Mouse (Mus musculus) intestine, postnatal 0 days (tissue): Measurements from ENCODE around the gene Ctsw. TPM values are rescaled to one million over a fixed set of nuclear protein-coding genes. Genes with fewer than 3 reads are reported as not detected.

Source experiments
- ATAC-seq: fragments of 200-750 bp; cut with Nextera tagmentation; 2 replicates; pipeline ENCODE4 v1.8.0; 2017; ENCODE audit warnings: mild to moderate bottlenecking, moderate TSS enrichment, moderate library complexity
- H3K27ac ChIP-seq: fragments of 300-500 bp; sonication (generic); 2 replicates; pipeline ENCODE4 v1.5.1; 2014; ENCODE audit warnings: mild to moderate bottlenecking, low read depth, low read length, moderate library complexity
- H3K27me3 ChIP-seq: fragments of 300-500 bp; sonication (generic); replicated peaks from 2 replicates; pipeline ENCODE4 v1.6.1; 2014; ENCODE audit warnings: low read length, mixed read lengths; ENCODE audit not compliant: control insufficient read depth, insufficient read depth
- H3K36me3 ChIP-seq: fragments of 300-500 bp; sonication (generic); 2 replicates; pipeline ENCODE4 v1.6.1; 2014; ENCODE audit warnings: mild to moderate bottlenecking, moderate library complexity; ENCODE audit not compliant: control insufficient read depth, insufficient read depth
- H3K4me1 ChIP-seq: fragments of 300-500 bp; sonication (generic); replicated peaks from 2 replicates; pipeline ENCODE4 v1.6.1; 2014; ENCODE audit warnings: antibody characterized with exemption, low read length, mixed read lengths; ENCODE audit not compliant: control insufficient read depth, insufficient read depth
- H3K4me2 ChIP-seq: fragments of 300-500 bp; sonication (generic); replicated peaks from 2 replicates; pipeline ENCODE4 v1.6.1; 2014; ENCODE audit warnings: low read depth, mild to moderate bottlenecking, moderate library complexity
- H3K4me3 ChIP-seq: fragments of 300-500 bp; sonication (generic); 2 replicates; pipeline ENCODE4 v1.5.1; 2014; ENCODE audit warnings: low read depth, low read length
- H3K9ac ChIP-seq: fragments of 300-500 bp; sonication (generic); 2 replicates; pipeline ENCODE4 v1.6.1; 2014; ENCODE audit warnings: mild to moderate bottlenecking, low read depth, low read length
- H3K9me3 ChIP-seq: fragments of 300-500 bp; sonication (generic); 2 replicates; pipeline ENCODE4 v1.6.1; 2016; ENCODE audit warnings: mixed run types; ENCODE audit not compliant: control insufficient read depth
- CTCF ChIP-seq: sonication (generic); IDR thresholded peaks from 2 replicates; pipeline ENCODE4 v1.5.1; 2016; ENCODE audit warnings: low read depth, mild to moderate bottlenecking, control low read depth, antibody characterized with exemption, moderate library complexity
- WGBS: fragments of 180-500 bp; shearing (Covaris S2); extraction: QIAGEN DNeasy Blood & Tissue Kit; methylation state at CpG from one replicate; pipeline ENCODE4 v1.1.7; 2014; 5-methylcytosine and 5-hydroxymethylcytosine counted together
- polyA plus RNA-seq: library from polyadenylated mRNA; unstranded; fragments of >200 nt; fragmentation: Nextera tagmentation; extraction: Ambion mirVana; gene quantifications from 2 replicates; pipeline ENCODE4 v1.2.1, GENCODE M21; 2015

Gene Ctsw
- polyA plus RNA-seq, 1 experiment from 2014 or later = 0.85 TPM

DNA sequence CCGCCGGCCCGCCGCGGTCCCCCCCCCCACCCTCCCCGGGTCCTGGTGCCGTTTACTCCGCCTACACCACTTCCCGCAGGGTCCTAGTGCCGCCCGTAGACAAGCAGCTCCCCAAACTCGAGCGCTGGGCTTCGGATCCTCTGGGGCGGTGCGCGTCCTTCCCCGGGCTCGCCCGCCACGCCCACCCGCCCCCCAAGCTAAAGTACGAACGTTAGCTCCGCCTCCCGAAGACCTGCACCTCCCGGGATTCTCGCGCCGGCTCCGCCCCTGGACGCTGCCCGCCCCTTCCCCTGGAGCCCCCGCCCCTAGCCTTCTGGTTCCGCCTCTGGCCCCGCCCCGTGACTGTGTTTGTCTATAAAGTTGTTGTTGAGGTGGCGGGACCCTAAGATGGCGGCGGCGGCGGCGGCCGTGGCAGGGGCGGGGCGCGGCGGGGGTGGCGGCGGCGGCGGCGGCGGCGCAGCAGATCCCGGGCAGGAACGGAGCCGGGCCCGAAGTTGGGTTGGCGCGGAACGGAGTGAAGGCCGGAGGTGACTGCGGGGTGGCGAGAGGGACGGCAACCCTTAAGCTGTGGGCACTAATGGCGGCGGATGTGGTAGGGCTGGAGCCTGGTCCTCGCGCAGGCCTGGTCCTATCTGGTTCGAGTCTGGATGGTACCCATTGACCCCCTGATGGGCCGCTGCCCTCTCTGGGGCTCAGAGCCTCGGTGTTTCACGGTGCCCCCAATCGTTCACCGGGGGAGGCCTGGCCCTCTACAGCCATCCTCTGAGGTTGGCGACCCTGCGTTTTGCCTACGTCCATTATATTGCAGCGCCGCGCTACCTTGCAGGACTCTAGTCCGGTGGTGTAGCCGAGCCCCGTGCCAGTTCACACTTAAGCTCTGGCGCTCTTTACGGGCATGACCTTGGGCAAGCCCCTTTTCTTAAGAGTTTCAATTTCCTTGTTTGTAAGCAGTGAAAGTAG lies 43.2 kb downstream of the Ctsw start, which contains the start of the genes Drap1 and AI837181:
TSS of gene Drap1 (minus strand) at position 198 of the 960 bp plus-strand sequence.
TSS of gene AI837181 (plus strand) at position 363 of the 960 bp plus-strand sequence.
- Histone ChIP-seq H3K4me3 (peak within 1 kb of the TSS; percentile 84), H3K4me1 (peaks cover 6% of the 10 kb centered on the region; the same call in 1 of the 2 replicates), H3K27me3 (no peaks in the 10 kb centered on the region), H3K36me3 (peaks cover 35% of the 10 kb centered on the region), H3K9ac (peak within 1 kb of the TSS; percentile 91), H3K4me2 (peak within 1 kb of the TSS; percentile 81), H3K9me3 (no peaks in the 10 kb centered on the region), H3K27ac (peak within 1 kb of the TSS; percentile 77)
- WGBS = under 1% methylated on average over 71 of the region's 87 CpGs
- TF ChIP-seq CTCF = no peak
- ATAC-seq = peak; percentile 86

DNA sequence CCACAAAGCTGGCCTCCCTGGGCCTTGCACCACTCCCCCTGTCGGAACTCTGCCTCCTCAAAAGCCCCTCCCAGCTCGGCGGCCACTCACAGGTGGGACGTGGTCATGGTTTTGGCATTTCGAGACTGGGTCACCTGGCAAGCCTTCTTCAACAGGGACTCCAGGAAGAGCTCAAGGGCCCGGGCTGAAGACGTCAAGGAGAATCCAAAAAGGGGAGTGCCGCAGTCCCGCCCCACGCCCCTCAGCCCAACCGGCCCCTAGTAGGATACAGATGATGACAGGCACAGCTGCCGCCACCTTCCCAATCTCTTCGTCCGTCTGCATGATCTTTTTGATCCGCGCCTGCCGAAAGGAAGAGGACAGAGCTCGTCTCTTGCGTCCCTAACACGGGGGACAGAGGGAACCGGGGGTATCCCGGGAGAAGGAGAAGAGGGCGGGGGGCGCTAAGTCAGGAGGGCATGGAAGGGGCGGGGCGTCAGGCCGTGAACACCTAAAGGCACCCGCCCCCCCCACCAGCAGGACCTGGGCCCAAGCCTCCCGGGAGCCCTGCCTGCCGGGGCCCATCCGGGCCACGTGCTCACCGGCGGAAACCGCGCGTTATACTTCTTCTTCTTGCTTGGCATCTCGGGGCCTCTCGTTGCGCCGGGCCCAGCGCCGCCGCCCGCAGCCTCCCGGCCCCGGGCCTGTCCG lies 44.1 kb downstream of the Ctsw start:
- Histone ChIP-seq H3K27me3 (no peaks in the 10 kb centered on the region), H3K9me3 (no peaks in the 10 kb centered on the region), H3K4me1 (peaks cover 6% of the 10 kb centered on the region; the same call in 1 of the 2 replicates), H3K4me2 (peak overlapping the region; percentile 81), H3K27ac (peak overlapping the region; percentile 77), H3K9ac (peak overlapping the region; percentile 91), H3K4me3 (peak overlapping the region; percentile 84), H3K36me3 (peaks cover 43% of the 10 kb centered on the region)
- ATAC-seq = peak; percentile 55
- peak; percentile 34; the same call in 1 of the 2 replicates for TF ChIP-seq CTCF
- WGBS = 0% methylated on average over 21 of the region's 48 CpGs

DNA sequence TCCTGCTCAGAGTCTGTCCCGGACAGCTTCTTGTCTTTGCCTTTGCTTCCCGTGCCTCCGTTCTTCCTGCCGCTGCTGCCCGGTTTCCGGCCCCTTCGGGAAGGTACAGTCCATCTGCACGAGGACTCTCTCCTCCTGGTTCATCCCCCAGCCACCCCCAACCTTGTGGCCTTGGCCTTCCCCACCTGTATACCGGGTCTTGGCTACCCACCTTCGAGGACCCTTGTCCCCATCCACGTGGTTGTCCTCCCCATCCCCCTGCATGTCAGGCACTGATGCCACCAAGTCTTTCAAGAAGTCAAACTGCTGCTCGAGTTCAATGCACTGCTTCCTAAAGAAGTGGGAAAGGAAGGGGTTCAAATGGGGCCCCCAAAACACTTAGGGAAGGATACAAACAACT lies 44.7 kb downstream of the Ctsw start:
- 61% methylated on average over 12 of the region's 12 CpGs for WGBS
- no peak for ATAC-seq

DNA sequence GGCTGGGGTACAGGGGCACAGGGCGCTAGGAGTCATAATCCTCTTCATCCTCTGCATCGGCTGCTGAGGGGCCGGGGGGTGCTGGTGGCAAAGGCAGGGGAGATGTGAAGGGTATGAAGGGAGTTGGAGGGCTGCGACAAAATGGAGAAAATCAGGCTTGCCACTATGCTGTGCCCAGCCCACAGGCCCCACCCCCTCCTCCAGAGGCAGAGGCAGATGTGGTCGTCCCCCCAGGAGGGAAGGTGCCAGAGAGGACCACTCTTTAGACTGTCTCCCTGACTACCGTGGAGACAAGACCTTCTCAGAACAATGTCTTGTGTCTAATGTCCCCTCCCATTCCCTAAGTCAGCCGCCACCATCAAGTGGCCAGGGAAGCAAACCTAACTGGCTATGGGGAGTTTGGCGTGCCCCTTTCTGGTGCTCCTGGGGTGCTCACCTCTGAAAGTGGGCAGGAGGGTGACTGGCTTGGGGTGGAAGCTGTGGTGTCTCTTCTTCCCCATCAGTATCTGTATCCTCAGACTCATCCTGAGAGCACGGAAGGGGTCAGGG lies 45.3 kb downstream of the Ctsw start:
- Histone ChIP-seq H3K9me3 (no peaks in the 10 kb centered on the region), H3K4me1 (peaks cover 6% of the 10 kb centered on the region; the same call in 1 of the 2 replicates), H3K4me2 (peak overlapping the region; percentile 81; the same call in 1 of the 2 replicates), H3K4me3 (no peak overlapping the region), H3K36me3 (peaks cover 46% of the 10 kb centered on the region), H3K9ac (no peak overlapping the region), H3K27me3 (no peaks in the 10 kb centered on the region), H3K27ac (no peak overlapping the region)
- WGBS = 87% methylated on average over 9 of the region's 9 CpGs
- TF ChIP-seq CTCF = no peak
- ATAC-seq = no peak

More for the DNA sequence above, 44.7 kb downstream of the Ctsw start:
- H3K9me3 ChIP-seq = no peaks in the 10 kb centered on the region
- H3K36me3 ChIP-seq = peaks cover 43% of the 10 kb centered on the region
- H3K27me3 ChIP-seq = no peaks in the 10 kb centered on the region
- H3K27ac ChIP-seq = no peak overlapping the region
- H3K9ac ChIP-seq = peak overlapping the region; percentile 91
- no peak for TF ChIP-seq CTCF
- peaks cover 6% of the 10 kb centered on the region; the same call in 1 of the 2 replicates for H3K4me1 ChIP-seq
- peak overlapping the region; percentile 84 for H3K4me3 ChIP-seq
- H3K4me2 ChIP-seq = peak overlapping the region; percentile 81

DNA sequence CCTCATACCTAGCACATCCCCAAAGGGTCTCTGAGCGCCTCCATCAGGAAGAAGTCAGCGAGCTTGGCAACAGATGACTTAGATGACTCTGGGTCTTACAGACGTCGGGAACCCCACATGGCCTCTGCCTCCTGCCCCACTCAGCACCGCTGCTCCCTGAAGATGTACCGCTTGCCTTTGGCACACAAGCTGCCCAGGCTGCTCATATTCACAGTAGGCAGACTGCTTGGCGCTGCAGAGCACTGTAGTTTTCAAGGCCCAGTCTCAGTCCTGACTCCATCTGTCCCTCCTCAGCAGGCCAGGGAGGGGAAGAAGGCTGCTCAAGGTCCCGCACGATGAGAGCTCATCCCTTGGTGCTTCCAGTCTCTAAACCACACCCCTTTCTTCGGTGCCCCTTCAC lies 46.0 kb downstream of the Ctsw start:
- H3K4me3 ChIP-seq = no peak overlapping the region
- 86% methylated on average over 10 of the region's 10 CpGs for WGBS
- H3K9ac ChIP-seq = no peak overlapping the region
- no peaks in the 10 kb centered on the region for H3K27me3 ChIP-seq
- no peaks in the 10 kb centered on the region for H3K9me3 ChIP-seq
- peaks cover 6% of the 10 kb centered on the region; the same call in 1 of the 2 replicates for H3K4me1 ChIP-seq
- peaks cover 51% of the 10 kb centered on the region for H3K36me3 ChIP-seq
- no peak overlapping the region for H3K4me2 ChIP-seq
- ATAC-seq = no peak
- H3K27ac ChIP-seq = no peak overlapping the region
- no peak for TF ChIP-seq CTCF
